Mouse (Mus musculus) hindbrain, embryonic 15.5 days (tissue): Measurements from ENCODE around the gene Ptch2. TPM values are rescaled to one million over a fixed set of nuclear protein-coding genes. Genes with fewer than 3 reads are reported as not detected.

Experiments used
- microRNA-seq: library from miRNA; unstranded; fragments of <30 nt; microRNA quantifications from one replicate; pipeline ENCODE4, GENCODE M21; 2016
- polyA plus RNA-seq: library from polyadenylated mRNA; unstranded; fragments of >200 nt; fragmentation: Nextera tagmentation; extraction: Ambion mirVana; gene quantifications from 2 replicates; pipeline ENCODE4 v1.2.1, GENCODE M21; 2015

Ptch2 gene
- polyA plus RNA-seq, 1 experiment from 2014 or later, result 8.0 TPM

Small RNA genes lying within 50 kb of the gene (microRNA-seq; reads per million reads assigned to microRNA genes)
- gene Gm22398, result not detected

Other genes starting within 250 kb of the Ptch2 start
- gene Zswim5, start 218.7 kb upstream of the Ptch2 start, polyA plus RNA-seq, result 5.2 and 5.4 TPM in 2 replicates
- gene Urod, start 101.7 kb upstream of the Ptch2 start, polyA plus RNA-seq, result 56.6 and 59.4 TPM in 2 replicates
- 25.3 and 30.1 TPM in 2 replicates for gene Hectd3, start 100.8 kb upstream of the Ptch2 start, polyA plus RNA-seq
- gene Eif2b3, start 76.7 kb upstream of the Ptch2 start, polyA plus RNA-seq, result 43.8 and 46.8 TPM in 2 replicates
- 4.7 and 5.1 TPM in 2 replicates for gene Btbd19, start 29.6 kb downstream of the Ptch2 start, polyA plus RNA-seq
- gene Tctex1d4, start 30.7 kb downstream of the Ptch2 start, polyA plus RNA-seq, result 0.31 and 1.1 TPM in 2 replicates
- gene Plk3, start 37.9 kb downstream of the Ptch2 start, polyA plus RNA-seq, result 24.9 and 25.0 TPM in 2 replicates
- gene Rps8, start 60.2 kb downstream of the Ptch2 start, polyA plus RNA-seq, result 468 and 502 TPM in 2 replicates
- gene Kif2c, start 86.6 kb downstream of the Ptch2 start, polyA plus RNA-seq, result 12.9 and 14.4 TPM in 2 replicates
- 9.1 and 9.6 TPM in 2 replicates for gene Tmem53, start 155.9 kb downstream of the Ptch2 start, polyA plus RNA-seq
- 1.5 and 1.8 TPM in 2 replicates for gene Armh1, start 156.1 kb downstream of the Ptch2 start, polyA plus RNA-seq